ENCODE assay signal across 9 mouse cellular contexts in genomic region chr19:47179272-47179809, GRCm38 (mm10). TPM values are rescaled to one million over a fixed set of nuclear protein-coding genes. Genes with fewer than 3 reads are reported as not detected.
DNase-seq lines count a peak whose midpoint lies in the region; ATAC-seq and TF ChIP-seq lines count a peak whose summit lies in the region.
"Had no signal": no experiment of that assay in that cellular context is flagged by ENCODE, and none has a peak within 500 bp of the region (broad histone marks: within the 10 kb centered on the region; RNA-seq: fewer than 3 reads in every experiment).

No protein-coding gene starts in this region.

- TF ChIP-seq EP300 in CH12.LX (IDR thresholded peaks at IDR 0.05; ENCODE audit: low read length): no peak

- TF ChIP-seq POLR2A in CH12.LX (IDR thresholded peaks at IDR 0.05; ENCODE audit: low read depth, low read length): no peak

- TF ChIP-seq RAD21 in CH12.LX (IDR thresholded peaks at IDR 0.05; ENCODE audit: low read depth, low read length): no peak

- no peaks in the 10 kb centered on the region for H3K4me1 ChIP-seq in erythroblast, embryonic 14.5 days (ENCODE audit: control insufficient read depth)
- peaks cover 5 to 22% of the 10 kb centered on the region in 2 experiments for H3K4me1 ChIP-seq in CH12.LX (ENCODE audit: control insufficient read depth in 1 of 2, insufficient read depth in 2 of 2)
- H3K4me1 ChIP-seq in neural tube, embryonic 11.5 days (ENCODE audit: control insufficient read depth, insufficient read depth, low read length): peaks cover 13% of the 10 kb centered on the region; the same call in 1 of the 2 replicates

- no peak for TF ChIP-seq CTCF in CH12.LX (conservative IDR thresholded peaks at IDR 0.05 in 1 of 2, IDR thresholded peaks at IDR 0.05 in 1 of 2; ENCODE audit: low read depth in 2 of 2, low read length in 2 of 2)

- no peak for ATAC-seq in erythroblast, adult 5-6 weeks (replicated peaks; ENCODE audit: low FRiP score, poor library complexity, severe bottlenecking)
- 0 out of 2 replicates have a peak, but pooled peaks have one; percentile 31 for ATAC-seq in neural tube, embryonic 11.5 days (ENCODE audit: insufficient read depth, low FRiP score, low TSS enrichment)

- peak overlapping the region; percentile 70 for H3K4me2 ChIP-seq in CH12.LX (ENCODE audit: insufficient read depth, low read depth, poor library complexity, severe bottlenecking)
- H3K4me2 ChIP-seq in neural tube, embryonic 11.5 days (ENCODE audit: low read depth): peak overlapping the region; percentile 100

- in situ Hi-C loops in CH12.LX (cut with MboI; ENCODE audit: low pct_ligation_motif_present, low pct_unique_long_range_greater_than_20kb, low sequenced_read_pairs): loop anchor here (5.0 to 10.0 kb wide), 2 partner anchors 85 to 153 kb away; no protein-coding TSS in a partner anchor

- WGBS in neural tube, embryonic 11.5 days: under 1% methylated on average over 42 of the region's 42 CpGs

- no peaks in the 10 kb centered on the region for H3K36me3 ChIP-seq in erythroblast, embryonic 14.5 days (ENCODE audit: control insufficient read depth)
- H3K36me3 ChIP-seq in CH12.LX (replicated peaks in 1 of 2; ENCODE audit: control insufficient read depth in 1 of 2, insufficient read depth in 1 of 2, low read length in 1 of 2): no peaks in the 10 kb centered on the region
- H3K36me3 ChIP-seq in neural tube, embryonic 11.5 days (ENCODE audit: control insufficient read depth, insufficient read depth, low read length): no peaks in the 10 kb centered on the region

- intact Hi-C loops in heart, postnatal 10 days (cut with DNase I): loop anchor here (2.0 to 5.0 kb wide), 2 partner anchors 78 to 159 kb away; no protein-coding TSS in a partner anchor
- intact Hi-C loops in left cerebral cortex, postnatal 4 days (cut with DNase I): loop anchor here (5.0 kb wide), 1 partner anchor 158 kb away; no protein-coding TSS in a partner anchor

- no peak overlapping the region for H3K9ac ChIP-seq in CH12.LX (ENCODE audit: insufficient read depth, low read depth)
- H3K9ac ChIP-seq in neural tube, embryonic 11.5 days (ENCODE audit: low read length): peak overlapping the region; percentile 61

- H3K79me2 ChIP-seq in CH12.LX (replicated peaks; ENCODE audit: control insufficient read depth, extremely low read depth, insufficient read depth, poor library complexity, severe bottlenecking): no peaks in the 10 kb centered on the region

- DNase-seq in CH12.LX (ENCODE audit: extremely low read depth): no peak
- peak; percentile 67 to 69 for DNase-seq in cerebellum, postnatal 10 days
- DNase-seq in heart, postnatal 10 days: peak; percentile 10 to 27
- peak; percentile 48 for DNase-seq in left cerebral cortex, postnatal 4 days
- DNase-seq in neural tube, embryonic 11.5 days (ENCODE audit: low spot score): peak; percentile 25
- no peak for DNase-seq in spleen, postnatal 4 days (ENCODE audit: low spot score in 2 of 2)

- H3K27ac ChIP-seq in CH12.LX (ENCODE audit: insufficient read depth, low read depth): no peak overlapping the region
- H3K27ac ChIP-seq in neural tube, embryonic 11.5 days (ENCODE audit: low read depth, low read length): no peak overlapping the region

- dilution Hi-C loops in CH12.LX (cut with MboI; ENCODE audit: extremely low pct_ligation_motif_present, extremely low pct_unique_long_range_greater_than_20kb, low sequenced_read_pairs): no loop called here

- peaks cover 8% of the 10 kb centered on the region for H3K9me3 ChIP-seq in erythroblast, embryonic 14.5 days (ENCODE audit: control insufficient read depth, low read length)
- peaks cover 28% of the 10 kb centered on the region for H3K9me3 ChIP-seq in CH12.LX (replicated peaks; ENCODE audit: low read length)
- no peaks in the 10 kb centered on the region for H3K9me3 ChIP-seq in neural tube, embryonic 11.5 days (ENCODE audit: control insufficient read depth, low read length)

- peaks cover 59% of the 10 kb centered on the region for H3K27me3 ChIP-seq in erythroblast, embryonic 14.5 days (ENCODE audit: control insufficient read depth)
- H3K27me3 ChIP-seq in CH12.LX (replicated peaks): peaks cover 76% of the 10 kb centered on the region
- H3K27me3 ChIP-seq in neural tube, embryonic 11.5 days (ENCODE audit: control insufficient read depth, insufficient read depth, low read length): peaks cover 31% of the 10 kb centered on the region

- peak overlapping the region; percentile 16 for H3K4me3 ChIP-seq in erythroblast, embryonic 14.5 days (replicated peaks)
- no peak overlapping the region for H3K4me3 ChIP-seq in CH12.LX (replicated peaks in 1 of 3; ENCODE audit: low read depth in 2 of 3, low read length in 2 of 3, poor library complexity in 1 of 3)
- peak overlapping the region; percentile 69 for H3K4me3 ChIP-seq in neural tube, embryonic 11.5 days (ENCODE audit: low read depth, low read length)

TF ChIP-seq in CH12.LX, 34 proteins besides CTCF, POLR2A, EP300 and RAD21:
- TF ChIP-seq GABPA (IDR thresholded peaks at IDR 0.05; ENCODE audit: insufficient replicate concordance, low read depth, low read length) (no peak), ZC3H11A (IDR thresholded peaks at IDR 0.05; ENCODE audit: low read depth, low read length) (no peak), ETS1 (conservative IDR thresholded peaks at IDR 0.05; ENCODE audit: low read depth, low read length) (no peak), CHD1 (IDR thresholded peaks at IDR 0.05; ENCODE audit: low read depth, low read length) (no peak), POLR2AphosphoS2 (IDR thresholded peaks at IDR 0.05; ENCODE audit: low read depth, low read length) (no peak), MAX (IDR thresholded peaks at IDR 0.05; ENCODE audit: low read length) (no peak), MYC (IDR thresholded peaks at IDR 0.05; ENCODE audit: low read depth, low read length) (no peak), MEF2A (IDR thresholded peaks at IDR 0.05; ENCODE audit: borderline replicate concordance, low read depth, low read length) (no peak), MXI1 (IDR thresholded peaks at IDR 0.05; ENCODE audit: low read depth, low read length) (no peak), JUN (IDR thresholded peaks at IDR 0.05; ENCODE audit: insufficient read depth, low read depth, low read length) (no peak), TBP (conservative IDR thresholded peaks at IDR 0.05; ENCODE audit: low read depth, low read length) (no peak), SMC3 (IDR thresholded peaks at IDR 0.05; ENCODE audit: low read depth, low read length) (no peak), USF1 (IDR thresholded peaks at IDR 0.05; ENCODE audit: low read depth, low read length) (no peak)

RNA-seq across cellular contexts. Expression of gene Neurl1a, which starts 0.7 kb away (rescaled TPM):
- polyA plus RNA-seq in erythroblast, embryonic 14.5 days (2012): 0.01 TPM in 1 of 2 replicates, not detected in the other
- not detected in 2 replicates for total RNA-seq in erythroblast, adult 5-6 weeks (2015; ENCODE audit: low replicate concordance)
- total RNA-seq in erythroblast, adult 5-6 weeks (2017; ENCODE audit: low replicate concordance): not detected in 2 replicates
- 0.13 TPM in 1 of 2 replicates, not detected in the other for total RNA-seq in CH12.LX (2012; rRNA removed)
- 0.05 TPM in 1 of 2 replicates, not detected in the other for total RNA-seq in CH12.LX (2014; rRNA removed)
- polyA plus RNA-seq in CH12.LX (2012; ENCODE audit: insufficient read length, low read depth): not detected in 2 replicates
- 1 to 10 TPM in 1 of 2 experiments, under 1 TPM in 1; 0.60 to 1.1 TPM for total RNA-seq in heart, postnatal 10 days (2021)
- total RNA-seq in left cerebral cortex, postnatal 4 days (2021): 10 to 100 TPM; 42.6 to 54.8 TPM
- polyA plus RNA-seq in neural tube, embryonic 11.5 days (2014; fragmentation: Nextera tagmentation; extraction: Ambion mirVana): 4.7 and 5.0 TPM in 2 replicates

RNA-seq across cellular contexts. Expression of gene Calhm3, which starts 21.8 kb away (rescaled TPM):
- not detected in 2 replicates for polyA plus RNA-seq in erythroblast, embryonic 14.5 days (2012)
- not detected in 2 replicates for total RNA-seq in erythroblast, adult 5-6 weeks (2015; ENCODE audit: low replicate concordance)
- total RNA-seq in erythroblast, adult 5-6 weeks (2017; ENCODE audit: low replicate concordance): not detected in 2 replicates
- not detected in 2 replicates for total RNA-seq in CH12.LX (2012; rRNA removed)
- total RNA-seq in CH12.LX (2014; rRNA removed): not detected in 2 replicates
- not detected in 2 replicates for polyA plus RNA-seq in CH12.LX (2012; ENCODE audit: insufficient read length, low read depth)
- not detected for total RNA-seq in heart, postnatal 10 days (2021)
- not detected for total RNA-seq in left cerebral cortex, postnatal 4 days (2021)
- not detected in 2 replicates for polyA plus RNA-seq in neural tube, embryonic 11.5 days (2014; fragmentation: Nextera tagmentation; extraction: Ambion mirVana)
- total RNA-seq: gastrocnemius, adult 8-10 months had no signal

RNA-seq across cellular contexts. Expression of gene Calhm1, which starts 35.3 kb away (rescaled TPM):
- polyA plus RNA-seq in erythroblast, embryonic 14.5 days (2012): not detected in 2 replicates
- not detected in 2 replicates for total RNA-seq in erythroblast, adult 5-6 weeks (2015; ENCODE audit: low replicate concordance)
- total RNA-seq in erythroblast, adult 5-6 weeks (2017; ENCODE audit: low replicate concordance): not detected in 2 replicates
- total RNA-seq in CH12.LX (2012; rRNA removed) (not detected in 2 replicates), CH12.LX (2014; rRNA removed) (not detected in 2 replicates)
- polyA plus RNA-seq in CH12.LX (2012; ENCODE audit: insufficient read length, low read depth): not detected in 2 replicates
- not detected for total RNA-seq in heart, postnatal 10 days (2021)
- total RNA-seq in left cerebral cortex, postnatal 4 days (2021): not detected
- polyA plus RNA-seq in neural tube, embryonic 11.5 days (2014; fragmentation: Nextera tagmentation; extraction: Ambion mirVana): not detected in 2 replicates
- total RNA-seq: gastrocnemius, adult 8-10 months had no signal

RNA-seq across cellular contexts. Expression of gene Calhm2, which starts 41.2 kb away (rescaled TPM):
- 0.02 TPM in 1 of 2 replicates, not detected in the other for polyA plus RNA-seq in erythroblast, embryonic 14.5 days (2012)
- 2.3 and 4.0 TPM in 2 replicates for total RNA-seq in erythroblast, adult 5-6 weeks (2015; ENCODE audit: low replicate concordance)
- 1.4 and 3.5 TPM in 2 replicates for total RNA-seq in erythroblast, adult 5-6 weeks (2017; ENCODE audit: low replicate concordance)
- total RNA-seq in CH12.LX (2012; rRNA removed): 10.4 and 11.9 TPM in 2 replicates
- 6.3 and 6.5 TPM in 2 replicates for total RNA-seq in CH12.LX (2014; rRNA removed)
- 9.0 and 10.1 TPM in 2 replicates for polyA plus RNA-seq in CH12.LX (2012; ENCODE audit: insufficient read length, low read depth)
- 1 to 10 TPM; 4.4 to 4.5 TPM for total RNA-seq in heart, postnatal 10 days (2021)
- 1 to 10 TPM; 1.2 to 2.2 TPM for total RNA-seq in left cerebral cortex, postnatal 4 days (2021)
- polyA plus RNA-seq in neural tube, embryonic 11.5 days (2014; fragmentation: Nextera tagmentation; extraction: Ambion mirVana): 0.69 TPM in 2 replicates

Comparison
In these comparisons a context has a peak if more than half of its experiments do, and no peak if none do; other contexts are left out.
1. H3K4me3 ChIP-seq: peak in erythroblast, embryonic 14.5 days (single experiment) and neural tube, embryonic 11.5 days (single experiment); none in CH12.LX (0 of 3).
2. DNase-seq: peak in cerebellum, postnatal 10 days (2 of 2), heart, postnatal 10 days (2 of 2), left cerebral cortex, postnatal 4 days (single experiment) and neural tube, embryonic 11.5 days (single experiment); none in CH12.LX (single experiment) and spleen, postnatal 4 days (0 of 2).
3. RNA of gene Neurl1a, which starts 0.7 kb away (total RNA-seq): 42.6 to 54.8 TPM in left cerebral cortex, postnatal 4 days; 0.60 to 1.1 TPM in heart, postnatal 10 days, 0.05 to 0.13 TPM in CH12.LX and not detected in erythroblast, adult 5-6 weeks; every median in the first group is over 10 times any median in the second.